Mouse (Mus musculus) kidney, adult 9 months (tissue): ENCODE measurements around the gene Icam5.

Source experiments
- DNase-seq: peaks from one replicate; pipeline ENCODE4 v3.0.0; 2022

The Icam5 gene

DNA sequence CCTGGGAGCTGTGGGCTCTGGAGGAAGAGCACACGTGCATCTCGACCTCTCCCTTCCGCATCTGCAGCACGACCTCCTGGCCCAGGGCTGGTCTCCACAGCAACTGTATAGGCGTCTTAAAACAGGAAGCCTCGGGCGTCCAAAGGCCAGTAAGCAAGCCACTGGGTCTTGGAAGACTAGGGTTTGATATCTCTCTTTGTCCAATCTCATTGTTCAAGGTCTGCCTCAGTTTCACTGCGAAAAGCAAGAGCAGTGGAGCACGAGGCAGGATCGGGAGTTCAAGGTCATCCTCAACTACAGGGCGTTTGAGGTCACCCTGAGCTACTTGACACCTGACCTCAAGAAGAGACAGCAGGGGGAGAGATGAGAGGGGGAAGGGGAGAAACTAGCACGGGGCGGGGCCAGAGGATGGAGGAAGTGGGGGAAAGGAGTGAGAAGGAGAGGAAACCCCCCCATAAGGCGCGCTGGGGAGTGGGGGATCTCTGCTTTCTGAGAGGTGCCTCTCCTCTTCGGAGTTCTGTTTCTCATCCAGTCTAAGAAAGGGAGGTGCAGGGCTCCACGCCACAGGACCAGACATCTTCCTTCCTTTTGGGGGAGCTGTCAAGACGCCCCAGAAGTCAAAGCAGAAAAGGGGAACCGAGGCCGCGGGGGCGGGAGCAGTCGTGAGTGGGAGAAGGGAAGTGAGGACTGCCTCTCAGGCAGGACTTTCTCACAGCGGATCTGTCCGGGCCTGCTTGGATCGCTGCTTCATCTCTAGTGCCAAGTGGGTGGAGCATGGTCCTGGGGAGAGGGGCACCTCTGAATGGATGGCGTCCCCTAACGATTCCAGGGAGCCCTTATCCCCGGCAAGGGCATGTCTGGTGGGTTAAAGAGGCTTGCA lies 16.9 kb upstream of the Icam5 start:
- DNase-seq = peak; percentile 75

DNA sequence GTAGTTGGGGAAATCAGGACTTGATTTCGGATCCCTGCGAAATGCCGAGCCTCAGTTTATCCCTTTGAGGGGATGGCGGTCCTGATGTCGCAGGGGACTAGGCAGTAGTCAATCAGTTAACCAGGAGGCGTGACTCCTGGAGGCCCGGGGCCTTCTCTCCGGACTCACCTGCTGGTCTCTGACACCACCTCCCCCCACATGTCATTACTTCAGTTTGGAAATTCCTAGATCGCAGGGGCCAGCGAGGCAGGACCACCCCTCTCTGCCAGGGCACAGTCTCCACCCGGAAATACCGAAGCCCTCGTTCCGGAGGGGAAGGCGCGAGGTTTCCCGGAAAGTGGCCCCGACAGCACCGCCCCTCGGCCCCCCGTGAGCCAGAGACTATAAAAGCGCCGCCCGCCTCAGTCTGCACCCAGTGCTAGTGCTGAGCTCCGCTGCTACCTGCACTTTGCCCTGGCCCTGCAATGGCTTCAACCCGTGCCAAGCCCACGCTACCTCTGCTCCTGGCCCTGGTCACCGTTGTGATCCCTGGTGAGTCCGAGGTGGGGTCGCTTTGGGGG lies 16.2 kb upstream of the Icam5 start, which contains the start of gene Icam1:
Gene Icam1 (plus strand): TSS at position 415 of the 560 bp plus-strand sequence.
- DNase-seq = peak; percentile 90

DNA sequence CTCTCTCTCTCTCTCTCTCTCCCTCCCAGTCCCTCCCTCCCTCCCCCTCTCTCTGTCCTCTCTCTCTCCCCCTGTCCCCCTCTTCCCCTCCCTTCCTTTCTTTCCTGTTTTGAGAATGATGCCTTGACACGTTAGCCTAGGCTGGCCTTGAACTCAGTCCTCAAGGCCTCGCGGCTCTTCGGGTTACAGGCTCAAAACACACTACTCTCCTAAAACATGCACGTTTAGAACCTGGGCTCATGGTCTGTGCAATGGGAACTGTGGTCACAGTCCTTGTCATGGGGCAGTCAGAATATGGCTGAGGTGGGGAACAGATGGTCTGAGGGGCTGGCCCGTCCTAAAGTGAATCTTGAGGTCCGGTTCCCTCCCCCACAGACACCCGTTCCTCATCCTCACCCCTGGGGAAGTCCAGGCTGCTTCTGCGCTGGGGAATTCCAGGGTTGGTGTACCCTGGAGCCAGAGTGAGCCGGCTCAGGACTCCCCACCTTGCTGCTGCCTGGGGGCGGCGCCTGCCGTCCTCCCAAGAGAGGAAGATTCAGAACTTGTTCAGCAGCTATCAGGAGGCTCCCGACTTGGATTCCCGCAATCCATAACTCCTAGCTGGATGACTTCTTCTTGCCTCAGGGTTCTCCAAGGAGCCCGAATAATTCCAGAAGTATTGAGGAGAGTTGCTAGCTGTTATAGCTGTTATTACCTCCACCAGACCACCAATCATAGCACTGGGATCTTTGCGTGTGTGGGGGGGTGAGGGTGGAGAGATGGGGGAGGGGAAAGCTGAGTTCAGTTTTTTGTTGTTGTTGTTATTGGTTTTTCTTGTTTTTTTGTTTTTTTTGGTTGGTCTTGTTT lies 15.3 kb upstream of the Icam5 start:
- DNase-seq = peak; percentile 22

DNA sequence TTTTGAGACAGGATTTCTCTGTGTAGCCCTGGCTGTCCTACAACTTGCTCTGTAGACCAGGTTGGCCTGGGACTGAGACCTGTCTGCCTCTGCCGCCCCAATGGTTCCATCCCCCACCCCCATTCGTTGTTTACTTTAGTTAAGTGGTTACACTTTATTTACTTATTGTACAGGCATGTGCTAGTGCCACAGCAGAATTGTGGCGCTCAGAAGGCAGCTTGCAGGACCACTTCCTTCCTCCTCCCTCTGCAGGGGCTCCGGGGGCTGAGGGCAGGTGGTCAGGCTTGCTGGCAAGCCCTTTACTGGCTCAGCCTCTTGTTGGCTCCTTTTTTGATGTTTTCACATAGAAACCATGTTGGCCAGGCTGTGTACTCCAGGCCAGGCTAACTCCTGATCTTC lies 14.7 kb upstream of the Icam5 start:
- no peak for DNase-seq

DNA sequence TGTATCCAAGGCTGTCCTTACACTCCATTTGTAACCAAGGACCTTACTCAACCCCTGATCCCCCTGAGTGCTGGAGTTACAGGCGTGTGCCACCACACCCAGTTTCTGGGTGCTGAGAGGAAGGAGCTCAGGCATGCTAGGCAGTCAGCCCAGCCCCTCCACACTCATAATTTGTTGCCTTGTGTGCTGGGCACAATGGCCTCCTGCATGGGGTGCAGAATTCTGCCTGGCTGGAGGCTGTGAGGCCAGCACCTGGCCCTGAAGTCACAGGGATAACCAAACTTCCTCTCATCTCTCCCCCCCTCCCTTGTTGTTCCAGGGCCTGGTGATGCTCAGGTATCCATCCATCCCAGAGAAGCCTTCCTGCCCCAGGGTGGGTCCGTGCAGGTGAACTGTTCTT lies 13.3 kb upstream of the Icam5 start:
- no peak for DNase-seq

DNA sequence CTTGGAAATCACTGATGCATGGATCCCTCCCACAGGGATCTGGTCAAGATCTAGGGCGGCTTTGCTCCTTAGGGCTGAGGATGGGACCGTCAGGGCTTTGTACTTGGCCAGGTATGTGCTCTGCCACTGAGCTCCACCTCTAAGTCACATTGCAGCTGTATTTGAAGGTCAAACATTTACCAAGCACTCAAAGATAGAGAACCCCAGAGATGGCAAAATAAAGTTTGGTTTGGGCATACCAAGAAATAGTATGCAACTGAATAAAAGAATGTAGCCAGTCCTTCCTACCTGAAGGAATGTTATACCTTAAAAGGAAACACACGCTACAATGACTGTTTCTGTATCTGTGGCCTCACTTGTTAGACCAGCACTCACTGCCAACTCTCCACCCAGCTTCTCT lies 10.5 kb upstream of the Icam5 start:
- DNase-seq = no peak

DNA sequence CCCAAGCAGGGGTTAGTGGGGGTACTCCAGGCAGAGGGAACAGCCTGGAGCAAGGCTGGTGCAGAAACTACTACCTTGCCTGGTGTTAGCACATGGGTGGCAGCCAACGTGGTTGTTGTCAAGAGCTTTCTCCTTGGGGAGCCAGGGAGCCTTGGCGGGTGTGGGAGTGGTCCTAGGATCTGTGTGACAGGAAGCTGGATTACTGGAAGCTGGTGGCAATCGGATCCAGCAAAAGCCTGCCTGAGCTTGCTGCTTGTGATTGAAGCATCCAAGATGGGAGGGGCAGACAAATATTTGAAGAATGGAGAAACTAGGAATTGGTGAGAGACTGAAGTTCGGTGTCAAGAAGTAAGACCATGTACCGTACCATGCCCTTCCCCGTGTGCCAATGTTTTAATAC lies 9.6 kb upstream of the Icam5 start:
- DNase-seq = no peak

DNA sequence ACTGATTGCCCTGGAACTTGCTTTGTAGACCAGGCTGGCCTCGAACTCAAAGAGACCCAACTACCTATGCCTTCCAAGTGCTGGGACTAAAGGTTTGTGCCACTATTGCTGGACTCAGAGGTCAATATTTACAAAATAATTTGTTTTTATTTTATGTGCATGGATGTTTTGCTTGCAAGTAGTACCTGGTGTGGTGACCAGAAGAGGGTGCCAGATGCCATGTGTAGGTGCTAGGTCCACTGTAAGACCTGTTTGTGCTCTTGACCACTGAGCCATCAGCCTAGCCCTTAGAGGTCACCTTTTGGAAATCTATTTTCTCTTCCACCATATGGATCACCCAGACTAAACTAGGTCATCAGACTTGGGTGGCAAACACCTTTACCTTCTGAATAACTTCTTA lies 9.1 kb upstream of the Icam5 start:
- DNase-seq = no peak

DNA sequence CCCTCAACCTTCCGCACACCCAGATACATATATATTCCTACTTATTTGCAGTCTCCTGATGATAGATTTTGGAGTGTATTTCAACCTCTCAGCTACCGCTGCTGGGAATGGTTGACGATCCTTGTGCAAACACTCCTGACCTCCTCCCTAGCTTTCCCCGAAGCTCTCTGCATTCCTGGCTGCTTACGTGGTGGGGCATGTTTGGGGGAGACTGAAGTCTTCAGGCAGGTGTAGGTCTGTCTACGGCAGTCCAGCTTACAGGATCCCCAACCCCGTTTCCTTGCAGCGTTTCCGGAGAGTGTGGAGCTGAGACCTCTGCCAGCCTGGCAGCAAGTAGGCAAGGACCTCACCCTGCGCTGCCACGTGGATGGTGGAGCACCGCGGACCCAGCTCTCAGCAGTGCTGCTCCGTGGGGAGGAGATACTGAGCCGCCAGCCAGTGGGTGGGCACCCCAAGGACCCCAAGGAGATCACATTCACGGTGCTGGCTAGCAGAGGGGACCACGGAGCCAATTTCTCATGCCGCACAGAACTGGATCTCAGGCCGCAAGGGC lies 6.5 kb upstream of the Icam5 start:
- DNase-seq = no peak

DNA sequence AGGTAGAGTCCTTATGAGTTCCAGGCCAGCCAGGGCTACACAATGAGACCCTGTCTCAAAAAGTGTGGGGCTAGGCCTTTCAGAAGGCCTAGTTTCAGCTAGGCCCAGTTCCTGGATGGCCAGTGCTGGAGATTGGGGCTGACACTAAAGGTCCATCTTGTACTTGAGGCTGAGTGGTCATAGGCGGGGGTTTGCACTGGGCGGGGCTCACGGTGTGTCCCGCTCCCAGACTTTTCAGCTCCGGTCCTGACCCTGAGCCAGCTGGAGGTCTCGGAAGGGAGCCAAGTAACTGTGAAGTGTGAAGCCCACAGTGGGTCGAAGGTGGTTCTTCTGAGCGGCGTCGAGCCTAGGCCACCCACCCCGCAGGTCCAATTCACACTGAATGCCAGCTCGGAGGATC lies 5.0 kb upstream of the Icam5 start:
- DNase-seq = no peak

DNA sequence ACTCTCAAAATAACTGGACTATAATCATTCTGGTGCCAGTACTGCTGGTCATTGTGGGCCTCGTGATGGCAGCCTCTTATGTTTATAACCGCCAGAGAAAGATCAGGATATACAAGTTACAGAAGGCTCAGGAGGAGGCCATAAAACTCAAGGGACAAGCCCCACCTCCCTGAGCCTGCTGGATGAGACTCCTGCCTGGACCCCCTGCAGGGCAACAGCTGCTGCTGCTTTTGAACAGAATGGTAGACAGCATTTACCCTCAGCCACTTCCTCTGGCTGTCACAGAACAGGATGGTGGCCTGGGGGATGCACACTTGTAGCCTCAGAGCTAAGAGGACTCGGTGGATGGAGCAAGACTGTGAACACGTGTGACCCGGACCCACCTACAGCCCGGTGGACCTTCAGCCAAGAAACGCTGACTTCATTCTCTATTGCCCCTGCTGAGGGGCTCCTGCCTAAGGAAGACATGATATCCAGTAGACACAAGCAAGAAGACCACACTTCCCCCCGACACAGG lies 4.0 kb upstream of the Icam5 start:
- no peak for DNase-seq

DNA sequence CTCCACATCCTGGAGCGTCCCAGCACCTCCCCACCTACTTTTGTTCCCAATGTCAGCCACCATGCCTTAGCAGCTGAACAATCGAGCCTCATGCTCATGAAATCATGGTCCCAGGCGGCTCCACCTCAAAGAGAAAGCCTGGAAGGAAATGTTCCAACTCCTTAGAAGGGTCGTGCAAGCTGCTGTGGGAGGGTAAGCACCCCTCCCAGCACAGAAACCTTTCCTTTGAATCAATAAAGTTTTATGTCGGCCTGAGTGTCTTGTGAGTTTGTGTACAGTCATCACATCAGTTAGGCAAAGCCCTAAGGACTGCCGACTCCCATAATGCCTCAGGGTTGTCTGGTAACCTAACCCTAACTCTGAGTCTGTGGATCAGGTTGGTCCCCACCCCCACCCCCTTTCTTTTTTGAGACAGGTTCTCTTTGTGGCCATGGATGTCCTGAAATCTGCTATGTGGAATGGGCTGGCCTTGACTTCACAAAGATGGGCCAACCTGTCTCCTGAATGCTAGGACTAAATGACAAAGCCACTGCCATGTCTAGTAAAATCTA lies 3.2 kb upstream of the Icam5 start:
- no peak for DNase-seq

DNA sequence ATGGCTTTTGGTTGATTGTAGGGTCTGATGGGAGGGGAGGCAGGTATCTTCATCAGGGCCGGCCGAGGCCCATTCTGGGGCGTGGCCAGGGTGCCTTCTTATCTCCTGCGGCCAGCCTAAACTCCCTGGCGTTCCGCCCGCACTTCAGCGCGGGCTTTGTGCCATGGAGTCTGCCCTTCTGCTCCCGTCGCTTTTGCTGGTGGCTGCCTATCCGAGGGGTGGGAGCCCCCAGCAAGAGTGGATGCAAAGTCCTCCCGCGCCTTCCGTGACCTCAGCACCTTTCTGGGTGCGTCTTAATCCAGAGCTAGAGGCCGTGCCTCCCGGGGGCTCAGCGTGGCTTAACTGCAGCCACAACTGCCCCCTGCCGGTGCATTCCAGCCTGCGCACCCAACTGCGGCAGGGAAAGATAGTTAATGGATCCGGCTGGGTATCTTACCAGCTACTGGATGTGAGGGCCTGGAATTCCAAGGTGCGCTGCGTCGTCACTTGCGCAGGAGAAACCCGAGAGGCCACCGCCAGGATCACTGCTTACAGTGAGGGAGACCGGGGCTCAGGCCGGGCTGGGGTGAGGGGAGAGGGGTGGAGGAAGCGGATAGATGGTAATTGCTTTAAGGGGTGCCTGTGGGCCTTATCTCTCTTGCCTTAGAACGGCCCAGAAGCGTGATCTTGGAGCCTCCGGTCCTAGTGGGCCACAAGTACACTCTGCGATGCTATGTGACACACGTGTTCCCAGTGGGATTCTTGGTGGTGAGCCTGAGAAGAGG lies 2.4 kb upstream of the Icam5 start, which contains the start of gene Icam4:
Gene Icam4 (plus strand): TSS at position 83 of the 764 bp plus-strand sequence.
- DNase-seq = peak; percentile 87

DNA sequence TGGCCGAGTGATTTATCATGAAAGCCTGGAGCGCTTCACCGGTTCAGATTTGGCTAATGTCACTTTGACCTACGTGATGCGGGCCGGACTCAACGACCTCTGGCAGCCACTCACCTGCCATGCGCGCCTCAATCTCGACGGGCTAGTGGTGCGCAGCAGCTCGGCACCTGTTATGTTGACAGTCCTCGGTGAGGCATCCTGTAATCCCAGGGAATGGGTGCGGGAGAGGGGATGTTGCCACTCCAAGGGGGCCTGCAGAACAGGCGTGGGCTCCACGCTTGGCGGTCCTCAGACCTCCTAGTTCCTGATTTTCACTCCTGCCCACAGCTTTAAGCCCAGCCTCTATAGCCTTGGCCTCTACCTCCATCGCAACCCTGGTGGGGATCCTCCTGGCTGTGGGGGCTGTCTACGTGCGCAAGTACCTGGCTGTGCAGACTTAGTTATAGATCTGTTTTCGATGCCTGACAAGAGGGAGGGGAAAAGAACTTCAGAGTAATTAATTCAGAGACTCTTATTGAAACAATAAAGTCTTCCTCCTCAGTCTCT lies 1.7 kb upstream of the Icam5 start:
- DNase-seq = no peak

DNA sequence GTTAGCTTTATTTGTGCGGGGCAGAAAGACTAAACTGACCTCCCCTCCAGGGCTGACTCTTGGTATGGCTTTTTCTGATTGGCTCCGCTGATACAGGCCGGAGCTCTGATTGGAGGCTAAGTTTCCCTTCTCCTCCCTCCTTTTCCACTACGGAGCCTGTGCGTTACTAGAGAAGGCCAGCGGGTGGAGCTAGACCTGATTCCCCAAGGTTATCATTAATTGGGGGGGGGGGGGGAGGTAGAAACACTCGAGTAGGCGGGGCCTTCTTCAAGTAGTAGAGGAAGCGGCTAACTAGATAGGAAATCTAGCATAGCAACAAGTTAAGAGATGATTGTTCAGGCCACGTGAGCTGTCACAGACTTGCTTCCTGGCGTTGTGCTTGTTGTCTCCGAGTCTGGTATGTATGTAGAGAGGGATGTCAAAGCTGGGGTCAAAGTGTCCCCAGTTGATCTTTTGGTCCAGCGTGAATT lies 1.1 kb upstream of the Icam5 start:
- DNase-seq = peak; percentile 96

DNA sequence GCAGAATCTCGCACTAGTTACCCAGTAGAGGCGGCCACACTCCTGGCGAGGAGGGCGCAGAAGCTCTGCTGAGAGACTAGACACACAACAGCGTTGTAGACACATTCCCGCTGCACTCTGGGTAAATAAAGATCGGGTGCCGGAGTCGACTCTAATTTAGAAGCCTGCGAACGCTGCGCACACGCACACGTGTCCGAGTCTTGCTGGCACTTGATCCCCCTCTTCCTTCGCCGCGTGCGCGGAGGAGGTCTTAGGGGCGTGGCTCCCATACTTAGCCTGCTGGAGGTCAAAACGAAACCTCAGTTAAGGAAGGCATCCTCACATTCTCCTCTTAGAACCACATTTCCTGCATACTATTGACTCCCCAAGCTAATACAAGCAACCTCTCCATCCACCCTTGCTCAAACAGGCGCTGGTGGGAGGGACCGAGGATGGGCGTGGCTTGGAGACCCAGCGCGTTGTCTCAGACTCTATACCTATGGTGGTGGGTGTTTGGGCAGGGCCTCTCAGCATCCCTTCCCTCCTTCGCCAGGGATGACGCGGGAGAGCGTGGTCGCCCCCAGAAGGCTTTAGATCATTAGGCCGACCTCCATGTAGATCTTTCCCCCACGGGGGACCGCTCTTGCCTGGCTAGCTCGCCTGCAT lies 500 bp upstream of the Icam5 start:
- peak; percentile 66 for DNase-seq

DNA sequence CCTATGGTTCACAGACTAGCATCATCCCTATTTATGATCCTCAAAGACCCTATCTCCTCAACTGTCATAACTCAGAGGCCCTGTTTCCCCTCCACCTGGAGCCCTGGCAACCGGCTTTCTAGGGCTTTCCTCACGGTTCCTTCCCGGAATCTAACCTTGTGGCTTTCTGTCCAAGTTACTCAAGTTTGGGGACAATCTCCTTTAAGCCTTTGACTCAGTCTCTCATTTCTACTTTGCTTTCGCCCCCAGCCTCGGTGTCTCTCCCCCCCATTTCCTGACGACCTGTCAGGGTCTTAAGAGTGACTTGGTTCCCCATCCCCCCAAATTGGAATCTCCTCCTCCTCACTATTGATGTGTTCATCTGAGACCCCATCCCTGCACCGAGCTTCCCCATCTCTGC lies 618 bp downstream of the Icam5 start:
- no peak for DNase-seq

DNA sequence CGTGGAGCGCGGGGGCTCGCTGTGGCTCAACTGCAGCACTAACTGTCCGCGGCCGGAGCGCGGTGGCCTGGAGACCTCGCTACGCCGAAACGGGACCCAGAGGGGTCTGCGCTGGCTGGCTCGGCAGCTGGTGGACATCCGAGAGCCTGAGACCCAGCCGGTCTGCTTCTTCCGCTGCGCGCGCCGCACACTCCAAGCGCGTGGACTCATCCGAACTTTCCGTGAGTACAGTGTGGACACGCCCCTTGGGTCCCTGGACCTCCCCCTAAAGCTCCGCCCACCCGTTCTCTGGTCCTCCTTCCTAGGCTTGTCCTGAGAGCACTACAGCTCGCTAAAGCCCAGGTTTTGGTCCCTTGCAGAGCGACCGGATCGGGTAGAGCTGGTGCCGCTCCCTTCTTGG lies 1.3 kb downstream of the Icam5 start:
- peak; percentile 94 for DNase-seq

DNA sequence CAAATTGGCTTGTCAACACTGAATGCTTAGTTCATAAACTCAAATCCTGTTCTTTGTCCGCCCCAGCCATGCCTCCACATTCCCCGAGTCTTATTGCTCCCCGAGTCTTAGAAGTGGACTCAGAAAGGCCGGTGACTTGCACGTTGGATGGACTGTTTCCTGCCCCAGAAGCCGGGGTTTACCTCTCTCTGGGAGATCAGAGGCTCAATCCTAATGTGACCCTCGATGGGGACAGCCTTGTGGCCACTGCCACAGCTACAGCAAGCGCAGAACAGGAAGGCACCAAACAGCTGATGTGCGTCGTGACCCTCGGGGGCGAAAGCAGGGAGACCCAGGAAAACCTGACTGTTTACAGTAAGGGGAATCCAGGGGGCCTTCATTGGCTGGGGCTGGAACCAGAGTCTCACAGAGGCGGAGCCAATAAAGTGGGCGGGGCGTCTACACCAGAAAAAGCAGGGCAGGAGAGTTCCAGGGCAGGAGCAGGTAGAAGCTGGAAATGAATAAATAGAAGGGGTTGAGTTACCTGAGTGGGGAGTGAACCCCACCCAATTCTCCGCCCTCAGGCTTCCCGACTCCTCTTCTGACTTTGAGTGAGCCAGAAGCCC lies 2.7 kb downstream of the Icam5 start:
- peak; percentile 34 for DNase-seq

DNA sequence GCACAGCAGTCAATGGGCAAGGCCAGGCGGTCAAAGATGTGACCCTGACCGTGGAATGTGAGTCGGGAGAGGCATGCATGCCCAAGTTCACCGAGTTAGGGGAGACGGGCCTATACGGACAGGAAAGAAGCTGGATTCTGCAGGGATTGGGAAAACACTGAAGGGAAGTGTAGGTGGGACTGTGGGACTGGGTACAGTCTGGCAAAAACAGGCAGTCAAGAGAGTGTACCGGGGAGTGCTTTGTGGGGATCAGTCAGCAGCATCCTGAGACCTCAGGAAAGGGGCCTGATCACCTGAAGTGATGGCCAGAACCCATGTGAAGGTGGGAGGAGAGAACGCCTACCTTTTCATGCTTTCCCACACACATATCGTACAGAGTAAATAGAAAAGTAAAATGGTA lies 3.7 kb downstream of the Icam5 start:
- DNase-seq = peak; percentile 21

DNA sequence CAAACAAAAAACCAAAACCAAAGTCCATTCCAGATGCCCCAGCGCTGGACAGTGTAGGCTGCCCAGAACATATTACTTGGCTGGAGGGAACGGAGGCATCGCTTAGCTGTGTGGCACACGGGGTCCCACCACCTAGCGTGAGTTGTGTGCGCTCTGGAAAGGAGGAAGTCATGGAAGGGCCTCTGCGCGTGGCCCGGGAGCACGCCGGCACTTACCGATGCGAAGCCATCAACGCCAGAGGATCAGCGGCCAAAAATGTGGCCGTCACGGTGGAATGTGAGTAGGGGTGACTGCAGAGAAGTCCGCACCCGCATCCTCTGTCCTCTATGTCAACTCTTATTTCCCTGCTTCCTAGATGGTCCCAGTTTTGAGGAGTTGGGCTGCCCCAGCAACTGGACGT lies 4.3 kb downstream of the Icam5 start:
- no peak for DNase-seq
